Mouse (Mus musculus) hindbrain, embryonic 16.5 days (tissue): Measurements from ENCODE around the gene Iscu. TPM values are rescaled to one million over a fixed set of nuclear protein-coding genes. Genes with fewer than 3 reads are reported as not detected.
A peak's percentile ranks its signal among the peaks of the same experiment; 100 is the strongest.

Experiments
- ATAC-seq: fragments of 200-750 bp; cut with Nextera tagmentation; 2 replicates; pipeline ENCODE4 v1.8.0; 2017; ENCODE audit warnings: moderate TSS enrichment, moderate library complexity
- H3K27ac ChIP-seq: fragments of 300-500 bp; sonication (generic); 2 replicates; pipeline ENCODE4 v1.5.1; 2014; ENCODE audit warnings: low read depth, mild to moderate bottlenecking, control low read depth, low read length, moderate library complexity
- H3K27me3 ChIP-seq: fragments of 300-500 bp; sonication (generic); replicated peaks from 2 replicates; pipeline ENCODE4 v1.6.1; 2014; ENCODE audit warnings: low read length; ENCODE audit not compliant: control insufficient read depth, insufficient read depth
- H3K36me3 ChIP-seq: fragments of 300-500 bp; sonication (generic); 2 replicates; pipeline ENCODE4 v1.6.1; 2014; ENCODE audit warnings: mild to moderate bottlenecking, low read length, moderate library complexity, mixed read lengths; ENCODE audit not compliant: control insufficient read depth, insufficient read depth
- H3K4me1 ChIP-seq: fragments of 300-500 bp; sonication (generic); 2 replicates; pipeline ENCODE4 v1.6.1; 2014; ENCODE audit warnings: low read depth, low read length; ENCODE audit not compliant: control insufficient read depth, insufficient read depth
- H3K4me2 ChIP-seq: fragments of 300-500 bp; sonication (generic); 2 replicates; pipeline ENCODE4 v1.6.1; 2014; ENCODE audit warnings: mild to moderate bottlenecking, low read length, control low read depth, moderate library complexity
- H3K4me3 ChIP-seq: fragments of 300-500 bp; sonication (generic); 2 replicates; pipeline ENCODE4 v1.5.1; 2014; ENCODE audit warnings: mild to moderate bottlenecking, low read length, control low read depth, moderate library complexity
- H3K9ac ChIP-seq: fragments of 300-500 bp; sonication (generic); 2 replicates; pipeline ENCODE4 v1.6.1; 2014; ENCODE audit warnings: low read depth, mild to moderate bottlenecking, control low read depth, low read length, moderate library complexity
- H3K9me3 ChIP-seq: fragments of 300-500 bp; sonication (generic); 2 replicates; pipeline ENCODE4 v1.6.1; 2014; ENCODE audit warnings: mild to moderate bottlenecking, low read length, moderate library complexity; ENCODE audit not compliant: control insufficient read depth
- WGBS: fragments of 180-500 bp; shearing (Covaris S2); extraction: QIAGEN DNeasy Blood & Tissue Kit; methylation state at CpG from one replicate; pipeline ENCODE4 v1.1.7; 2014; 5-methylcytosine and 5-hydroxymethylcytosine counted together
- polyA plus RNA-seq: library from polyadenylated mRNA; unstranded; fragments of >200 nt; fragmentation: Nextera tagmentation; extraction: Ambion mirVana; gene quantifications from 2 replicates; pipeline ENCODE4 v1.2.1, GENCODE M21; 2015

The Iscu gene
- polyA plus RNA-seq, 1 experiment from 2014 or later: 94.0 TPM

- H3K27ac ChIP-seq: no peak overlapping the region
- no peak for ATAC-seq
- no peaks in the 10 kb centered on the region for H3K36me3 ChIP-seq
- WGBS: 11% methylated on average over 15 of the region's 15 CpGs
- H3K9ac ChIP-seq: no peak overlapping the region
- H3K4me1 ChIP-seq: peaks cover 4% of the 10 kb centered on the region; the same call in 1 of the 2 replicates
- H3K4me3 ChIP-seq: no peak overlapping the region
- H3K27me3 ChIP-seq: no peaks in the 10 kb centered on the region; the same call in 1 of the 2 replicates
- H3K9me3 ChIP-seq: 0 out of 2 replicates have a peak, but pooled peaks cover 4% of the 10 kb centered on the region
- no peak overlapping the region for H3K4me2 ChIP-seq
These were observed 43.1 kb downstream of the Iscu start for GRCm38 (mm10) chr5:113815638-113816152.

- ATAC-seq: 0 out of 2 replicates have a peak, but pooled peaks have one; percentile 20
- no peak overlapping the region for H3K4me3 ChIP-seq
- 64% methylated on average over 14 of the region's 14 CpGs for WGBS
- H3K4me2 ChIP-seq: no peak overlapping the region
- no peaks in the 10 kb centered on the region for H3K36me3 ChIP-seq
- no peak overlapping the region for H3K9ac ChIP-seq
- peaks cover 4% of the 10 kb centered on the region; the same call in 1 of the 2 replicates for H3K4me1 ChIP-seq
- H3K9me3 ChIP-seq: no peaks in the 10 kb centered on the region
- no peaks in the 10 kb centered on the region for H3K27me3 ChIP-seq
- no peak overlapping the region for H3K27ac ChIP-seq
These were observed 46.0 kb downstream of the Iscu start for GRCm38 (mm10) chr5:113818572-113818971.

DNA sequence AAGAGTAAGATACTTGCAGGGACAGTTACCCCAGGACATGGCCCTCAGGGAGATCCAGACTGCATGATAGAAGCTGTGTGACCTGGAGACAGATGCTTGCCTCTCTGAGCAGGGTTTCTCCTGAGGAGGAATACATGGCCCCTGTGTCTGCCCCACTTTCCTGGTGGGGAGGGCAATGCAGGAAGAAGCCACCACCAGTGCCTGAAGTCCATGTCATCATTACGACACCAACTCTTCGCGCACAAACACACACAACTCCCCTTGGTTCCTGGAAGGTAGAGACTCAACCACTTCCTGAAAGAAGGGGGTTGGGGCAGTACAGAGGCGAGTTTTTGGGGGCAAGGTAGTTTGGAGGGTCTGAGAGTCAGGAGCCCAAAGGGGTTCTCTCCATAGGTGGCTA lies 51.7 kb downstream of the Iscu start:
- Histone ChIP-seq H3K27me3 (no peaks in the 10 kb centered on the region), H3K36me3 (no peaks in the 10 kb centered on the region), H3K4me3 (no peak overlapping the region), H3K9ac (no peak overlapping the region), H3K4me1 (no peaks in the 10 kb centered on the region), H3K9me3 (no peaks in the 10 kb centered on the region), H3K27ac (no peak overlapping the region), H3K4me2 (no peak overlapping the region)
- 95% methylated on average over 4 of the region's 4 CpGs for WGBS
- no peak for ATAC-seq

DNA sequence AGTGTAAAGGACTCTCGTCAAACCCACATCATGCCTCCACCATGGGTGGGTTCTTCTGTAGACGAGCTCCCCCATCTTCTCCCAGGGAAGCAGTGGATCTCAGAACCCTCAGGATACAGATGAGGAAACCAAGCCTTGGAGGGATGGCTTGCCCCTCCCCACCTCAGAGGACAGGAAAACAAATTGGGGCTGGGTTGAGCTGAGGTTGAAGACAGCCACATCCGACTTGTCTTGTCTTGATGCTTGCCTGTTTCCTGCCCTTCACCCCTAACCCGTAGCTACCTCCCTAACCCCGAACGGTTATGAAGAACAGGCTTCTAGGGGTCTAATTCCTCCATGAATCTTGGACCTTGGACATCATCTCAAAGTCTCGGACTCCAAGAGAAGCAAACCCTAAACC lies 53.0 kb downstream of the Iscu start:
- Histone ChIP-seq H3K4me3 (no peak overlapping the region), H3K27me3 (no peaks in the 10 kb centered on the region), H3K9ac (no peak overlapping the region), H3K27ac (no peak overlapping the region), H3K9me3 (no peaks in the 10 kb centered on the region), H3K4me2 (no peak overlapping the region), H3K36me3 (no peaks in the 10 kb centered on the region), H3K4me1 (no peaks in the 10 kb centered on the region)
- 86% methylated on average over 7 of the region's 7 CpGs for WGBS
- no peak for ATAC-seq

GRCm38 (mm10) chr5:113826619-113827018 lies 54.1 kb downstream of the Iscu start:
- Histone ChIP-seq H3K9me3 (no peaks in the 10 kb centered on the region), H3K4me3 (no peak overlapping the region), H3K4me1 (no peaks in the 10 kb centered on the region), H3K4me2 (no peak overlapping the region), H3K36me3 (no peaks in the 10 kb centered on the region), H3K27me3 (no peaks in the 10 kb centered on the region), H3K9ac (no peak overlapping the region), H3K27ac (no peak overlapping the region)
- 87% methylated on average over 4 of the region's 4 CpGs for WGBS
- ATAC-seq: no peak

Other genes starting within 250 kb of the Iscu start
- 1.2 and 1.6 TPM in 2 replicates for gene Cmklr1, start 122.3 kb upstream of the Iscu start, polyA plus RNA-seq
- gene 1700069L16Rik, start 48.0 kb upstream of the Iscu start, polyA plus RNA-seq: not detected in 2 replicates
- gene Ficd, start 36.9 kb upstream of the Iscu start, polyA plus RNA-seq: 10.9 and 11.1 TPM in 2 replicates
- 37.7 and 39.0 TPM in 2 replicates for gene Sart3, start 238 bp upstream of the Iscu start, polyA plus RNA-seq
- 7.9 and 10.4 TPM in 2 replicates for gene Tmem119, start 27.8 kb downstream of the Iscu start, polyA plus RNA-seq
- gene Selplg, start 59.9 kb downstream of the Iscu start, polyA plus RNA-seq: 1.9 and 2.5 TPM in 2 replicates
- gene Coro1c, start 136.0 kb downstream of the Iscu start, polyA plus RNA-seq: 176 and 191 TPM in 2 replicates
- 9.6 and 13.2 TPM in 2 replicates for gene Ssh1, start 221.1 kb downstream of the Iscu start, polyA plus RNA-seq
- gene Dao, start 231.0 kb downstream of the Iscu start, polyA plus RNA-seq: not detected in 2 replicates